Mouse (Mus musculus): ENCODE results near the gene Iqcf3.

Gene Iqcf3

DNA sequence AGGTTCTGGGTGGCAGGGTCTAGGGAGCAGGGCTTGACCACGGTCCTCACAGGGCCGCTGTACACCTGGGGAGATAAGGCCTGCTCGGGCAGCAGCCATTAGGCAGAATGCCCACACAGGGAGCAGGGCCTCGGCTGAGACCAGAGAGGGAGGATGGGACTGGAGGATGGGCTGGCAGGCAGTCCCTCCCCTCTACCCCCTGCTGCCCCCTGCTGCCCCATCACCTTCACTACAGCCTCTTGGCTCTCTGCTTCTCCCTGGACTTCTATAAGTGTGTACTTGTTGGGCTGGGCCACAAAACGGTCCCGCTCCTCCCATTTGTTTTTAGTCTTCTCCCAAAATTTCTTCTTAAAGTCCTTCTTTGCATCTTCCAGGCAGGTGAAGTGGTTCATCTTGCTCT, 87.0 kb downstream of the Iqcf3 start:
- in situ Hi-C loops (cut with MboI, MseI): loop anchor here in 1 of 2 experiments (5.0 to 10.0 kb wide), 2 partner anchors 37 to 1500 kb away; partner anchors contain the start of genes Acy1 and Uba7

GRCm38 (mm10) chr9:106473753-106474105, 87.7 kb downstream of the Iqcf3 start:
- in situ Hi-C loops (cut with MboI, MseI): loop anchor here in 1 of 2 experiments (5.0 to 10.0 kb wide), 2 partner anchors 36 to 1501 kb away; partner anchors contain the start of genes Acy1 and Uba7

DNA sequence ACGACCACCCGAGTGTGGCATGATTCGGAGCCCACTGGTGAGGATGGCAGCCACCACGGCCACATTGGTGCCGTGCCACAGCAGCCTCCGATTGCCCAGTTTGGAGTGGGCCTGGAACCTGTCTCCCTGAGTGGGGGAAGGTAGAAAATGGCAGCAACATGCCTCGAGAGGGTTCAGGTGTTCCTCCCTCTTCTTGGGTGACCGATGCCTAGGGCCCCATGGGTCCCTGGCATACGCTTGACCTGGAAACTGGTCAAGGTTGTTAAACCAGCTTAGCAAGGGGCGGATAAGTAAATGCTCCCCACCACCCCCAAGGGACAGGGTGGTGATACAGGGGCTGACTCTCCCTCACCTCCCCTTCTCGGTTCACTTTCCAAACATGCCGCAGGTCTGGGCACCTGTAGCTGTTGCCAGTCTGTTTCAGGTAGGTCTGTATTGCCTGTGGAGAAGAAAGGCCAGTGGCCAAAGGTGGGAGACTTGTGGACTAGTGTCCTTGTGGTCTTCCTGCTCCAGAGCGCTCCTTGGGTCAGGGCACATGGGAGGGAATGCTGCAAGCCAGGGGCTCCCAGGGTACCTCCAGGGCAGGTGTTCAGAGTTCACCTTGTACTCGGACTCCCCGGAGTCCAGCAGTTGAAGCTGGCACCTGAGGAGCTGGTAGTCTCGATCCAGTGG, 88.2 kb downstream of the Iqcf3 start:
- in situ Hi-C loops (cut with MboI, MseI): loop anchor here in 1 of 2 experiments (5.0 to 10.0 kb wide), 2 partner anchors 36 to 1502 kb away; partner anchors contain the start of genes Acy1 and Uba7

GRCm38 (mm10) chr9:106472321-106472720, 89.1 kb downstream of the Iqcf3 start:
- in situ Hi-C loops (cut with MboI, MseI): loop anchor here in 1 of 2 experiments (5.0 to 10.0 kb wide), 2 partner anchors 35 to 1502 kb away; partner anchors contain the start of genes Acy1 and Uba7

DNA sequence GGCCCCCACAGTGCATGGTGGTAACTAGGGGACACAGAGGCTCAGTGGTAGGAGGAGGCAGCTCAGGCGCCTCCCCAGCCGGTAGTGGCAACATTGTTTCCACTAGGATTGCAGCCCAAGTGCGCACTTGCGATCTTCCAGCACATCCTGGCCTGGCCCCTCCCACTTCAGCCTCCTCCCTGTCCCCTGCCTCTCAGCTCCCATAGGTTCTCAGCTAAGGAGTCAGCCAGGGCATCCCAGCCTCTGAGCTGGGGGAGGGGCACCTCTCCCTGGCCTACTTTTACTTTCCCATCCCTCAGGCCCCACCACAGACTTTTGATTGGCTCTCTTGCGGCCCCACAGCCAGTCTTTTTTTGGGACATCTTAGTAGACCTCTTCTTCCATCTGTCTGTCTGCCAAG, 89.5 kb downstream of the Iqcf3 start:
- in situ Hi-C loops (cut with MboI, MseI): loop anchor here in 1 of 2 experiments (5.0 to 10.0 kb wide), 2 partner anchors 35 to 1503 kb away; partner anchors contain the start of genes Acy1 and Uba7

DNA sequence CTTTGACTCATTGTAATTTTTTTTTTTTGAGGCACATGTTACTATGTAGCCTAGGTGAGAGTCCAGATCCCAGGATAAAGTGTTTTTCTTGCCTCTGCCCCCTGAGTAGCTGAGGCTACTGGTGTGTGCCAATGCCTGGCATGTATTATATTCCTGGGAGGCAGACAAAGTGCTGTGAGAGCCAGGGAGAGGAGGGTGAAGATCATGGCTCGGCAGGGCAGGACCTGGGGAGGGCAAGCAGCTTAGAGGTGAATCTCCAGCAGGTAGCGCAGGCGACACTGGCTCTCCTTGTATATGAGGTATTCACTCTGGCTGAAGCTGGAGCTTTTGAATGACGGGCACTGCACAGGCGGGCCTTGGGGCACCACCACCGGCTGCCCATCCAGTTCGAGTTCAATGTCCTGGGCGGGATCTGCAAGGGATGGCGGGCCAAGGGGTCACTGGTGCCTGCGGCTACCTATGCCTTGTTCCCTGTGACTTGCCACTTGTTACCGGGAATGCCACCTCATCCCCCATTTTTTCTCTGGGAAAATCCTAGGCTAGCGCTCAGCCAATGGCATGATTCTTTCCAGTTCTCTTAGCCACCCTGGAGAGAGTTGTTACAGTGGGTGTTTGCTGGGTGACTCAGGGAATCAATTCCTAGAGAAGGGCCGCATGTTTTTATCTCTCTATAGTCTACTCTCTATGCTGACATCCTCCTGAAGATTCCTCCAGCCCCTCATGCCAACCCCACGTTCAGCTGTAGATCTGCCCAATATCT, 90.3 kb downstream of the Iqcf3 start:
- in situ Hi-C loops (cut with MboI, MseI): loop anchor here in 1 of 2 experiments (5.0 to 10.0 kb wide), 2 partner anchors 34 to 1504 kb away; partner anchors contain the start of genes Acy1 and Uba7

DNA sequence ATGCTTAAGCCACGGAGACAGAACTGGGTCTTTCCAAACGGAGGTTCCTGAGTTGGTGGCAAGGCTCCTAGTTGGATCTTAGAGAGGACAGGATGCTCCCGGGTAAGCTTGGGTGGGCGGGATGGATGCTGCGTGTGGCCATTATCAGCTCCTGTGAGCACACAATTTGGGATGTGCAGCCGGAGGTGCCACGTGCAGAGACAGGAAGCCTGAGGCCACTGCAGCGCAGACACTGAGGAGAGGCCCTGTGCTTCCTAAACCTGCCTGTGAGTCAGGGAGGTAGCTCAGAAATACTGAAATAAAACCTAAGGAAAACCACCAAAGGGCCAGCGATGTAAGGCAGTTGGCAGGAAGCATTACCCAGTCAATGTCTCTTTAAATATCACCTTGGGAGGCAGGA, 91.7 kb downstream of the Iqcf3 start:
- in situ Hi-C loops (cut with MboI, MseI): loop anchor here in 1 of 2 experiments (5.0 to 10.0 kb wide), 2 partner anchors 32 to 1505 kb away; partner anchors contain the start of genes Acy1 and Uba7

DNA sequence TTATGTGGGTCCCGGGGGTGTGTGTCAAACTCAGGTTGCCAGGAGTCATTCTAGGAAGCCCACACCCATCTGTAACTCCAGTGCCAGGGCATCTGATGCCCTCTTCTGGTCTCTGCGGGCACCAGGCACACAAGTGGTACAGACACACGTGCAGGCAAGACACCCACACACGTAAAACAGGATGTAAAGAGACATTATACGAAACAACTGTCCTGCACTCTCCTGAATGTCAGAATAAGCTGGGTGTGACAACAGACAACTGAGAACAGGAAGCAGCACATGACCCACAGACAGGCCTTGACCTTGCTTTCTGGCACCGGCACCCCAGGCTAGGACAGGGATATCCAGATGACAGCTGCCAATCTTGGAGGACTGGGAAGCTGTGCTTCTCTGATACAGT, 92.1 kb downstream of the Iqcf3 start:
- in situ Hi-C loops (cut with MboI, MseI): no loop called here

DNA sequence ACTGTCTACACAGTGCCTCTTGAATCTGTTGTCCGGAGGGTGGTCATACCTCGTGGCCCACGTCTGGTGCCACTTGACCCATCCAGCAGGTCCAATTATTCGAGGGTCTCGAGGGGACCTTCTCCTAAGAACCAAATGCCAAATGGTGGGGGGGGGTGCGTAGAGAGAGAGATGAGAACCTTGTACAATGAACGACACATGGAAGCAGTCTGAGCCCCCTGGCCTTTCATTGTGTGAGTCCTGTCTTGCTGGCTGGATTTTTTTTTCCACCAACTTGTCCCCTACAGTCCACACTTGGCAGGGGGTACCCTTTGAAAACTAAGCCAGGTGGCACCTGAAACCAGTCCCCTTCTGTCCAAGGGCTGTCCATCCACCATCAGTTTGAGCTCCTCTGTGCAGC, 93.7 kb downstream of the Iqcf3 start:
- in situ Hi-C loops (cut with MboI, MseI): no loop called here

- in situ Hi-C loops (cut with MboI, MseI): no loop called here
Observed at GRCm38 (mm10) chr9:106466721-106467120, 94.7 kb downstream of the Iqcf3 start.

GRCm38 (mm10) chr9:106465571-106466200, 95.7 kb downstream of the Iqcf3 start, which contains the start of gene Gpr62:
Gpr62 (minus strand) TSS chr9:106465938.
- in situ Hi-C loops (cut with MboI, MseI): no loop called here

DNA sequence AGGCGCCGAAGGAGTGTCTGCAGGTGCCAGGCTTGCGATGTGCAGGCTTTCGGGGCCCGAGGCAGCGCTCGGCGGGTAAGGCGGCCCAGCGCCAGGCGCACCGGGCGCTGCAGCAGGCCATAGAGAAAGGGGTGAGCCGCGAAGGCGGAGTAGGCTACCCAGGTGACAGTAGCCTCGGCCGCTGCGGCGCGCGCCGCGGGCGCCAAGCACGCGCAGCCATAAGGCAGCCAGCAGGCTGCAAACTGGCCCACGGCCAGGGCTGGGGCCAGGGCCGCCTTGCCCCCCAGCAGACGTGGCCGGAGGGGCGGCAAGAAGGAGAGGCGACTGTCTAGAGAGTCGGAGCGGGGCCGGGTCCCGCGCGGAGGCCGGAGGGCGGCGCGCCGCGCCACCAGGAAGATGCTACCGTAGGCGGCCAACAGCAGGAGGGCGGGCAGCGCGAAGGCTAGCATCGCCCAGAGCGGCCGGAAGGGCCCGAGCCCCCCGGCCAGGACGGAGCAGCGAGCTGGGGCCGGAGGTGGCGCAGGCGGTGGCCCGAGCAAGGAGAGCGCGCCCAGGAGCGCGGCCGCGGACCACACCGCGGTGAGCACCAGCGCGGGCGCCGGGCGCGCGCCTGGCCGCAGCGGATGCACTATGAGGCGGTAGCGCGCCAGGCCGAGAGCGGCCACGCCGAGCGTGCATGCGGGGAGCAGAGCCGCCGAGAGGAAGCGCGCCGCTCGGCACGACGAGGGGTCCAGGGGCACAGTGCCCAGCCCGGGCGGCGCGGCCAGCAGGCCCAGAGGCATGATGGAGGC, 96.5 kb downstream of the Iqcf3 start:
- in situ Hi-C loops (cut with MboI, MseI): no loop called here

DNA sequence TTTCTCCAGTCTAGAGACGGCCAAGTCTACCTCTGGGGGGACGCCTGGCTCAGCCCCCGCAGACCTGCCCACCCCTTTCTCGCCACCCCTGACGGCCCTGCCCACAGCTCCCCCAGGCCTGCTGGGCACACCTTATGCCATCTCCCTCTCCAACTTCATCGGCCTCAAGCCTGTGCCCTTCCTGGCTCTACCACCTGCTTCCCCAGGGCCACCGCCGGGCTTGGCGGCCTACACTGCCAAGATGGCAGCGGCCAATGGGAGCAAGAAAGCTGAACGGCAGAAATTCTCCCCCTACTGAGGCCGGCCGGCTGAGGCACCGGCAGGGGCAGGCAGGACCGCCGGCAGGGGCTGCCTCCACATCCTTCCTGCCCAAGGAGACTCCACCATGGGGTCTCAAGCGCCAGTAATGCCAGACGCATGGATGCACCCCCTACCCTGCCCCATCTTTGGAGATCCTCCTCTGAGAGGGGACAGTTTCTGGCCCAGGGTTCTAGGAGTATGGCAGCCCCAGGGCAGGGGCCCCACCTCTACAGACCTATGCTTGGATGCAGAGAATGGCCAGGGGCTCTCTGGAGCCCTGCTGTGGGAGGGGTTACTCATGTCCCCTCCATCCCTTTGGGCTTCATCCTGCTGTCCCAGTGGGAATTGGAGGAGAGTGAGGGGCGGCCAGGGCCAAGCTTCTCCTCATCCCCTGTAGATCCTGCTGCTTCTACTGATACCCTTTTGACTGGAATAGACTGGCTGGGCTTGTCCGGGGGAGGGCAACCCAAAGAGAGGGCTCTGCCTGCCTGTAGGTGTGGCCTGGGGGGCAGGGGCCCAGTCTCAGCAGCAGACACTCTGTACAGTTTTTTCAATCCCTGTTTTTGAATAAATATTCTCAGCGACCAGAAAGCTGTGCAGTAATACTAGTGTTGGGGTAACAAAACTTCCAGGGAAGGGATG, 98.0 kb downstream of the Iqcf3 start:
- in situ Hi-C loops (cut with MboI, MseI): no loop called here

DNA sequence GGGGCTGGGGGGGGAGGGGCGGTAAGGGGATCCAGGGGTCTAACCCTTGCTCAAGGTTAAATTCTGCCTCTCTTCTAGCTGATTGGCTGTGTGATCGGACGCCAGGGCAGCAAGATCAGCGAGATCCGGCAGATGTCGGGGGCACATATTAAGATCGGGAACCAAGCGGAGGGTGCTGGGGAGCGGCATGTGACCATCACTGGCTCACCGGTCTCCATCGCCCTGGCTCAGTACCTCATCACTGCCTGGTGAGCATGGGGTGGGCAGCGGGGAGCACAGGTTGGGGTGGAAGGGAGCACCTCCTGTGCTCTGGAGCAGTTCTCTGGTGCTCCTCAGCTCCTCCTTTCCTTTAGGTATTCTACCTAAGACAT, 99.0 kb downstream of the Iqcf3 start:
- in situ Hi-C loops (cut with MboI, MseI): no loop called here

DNA sequence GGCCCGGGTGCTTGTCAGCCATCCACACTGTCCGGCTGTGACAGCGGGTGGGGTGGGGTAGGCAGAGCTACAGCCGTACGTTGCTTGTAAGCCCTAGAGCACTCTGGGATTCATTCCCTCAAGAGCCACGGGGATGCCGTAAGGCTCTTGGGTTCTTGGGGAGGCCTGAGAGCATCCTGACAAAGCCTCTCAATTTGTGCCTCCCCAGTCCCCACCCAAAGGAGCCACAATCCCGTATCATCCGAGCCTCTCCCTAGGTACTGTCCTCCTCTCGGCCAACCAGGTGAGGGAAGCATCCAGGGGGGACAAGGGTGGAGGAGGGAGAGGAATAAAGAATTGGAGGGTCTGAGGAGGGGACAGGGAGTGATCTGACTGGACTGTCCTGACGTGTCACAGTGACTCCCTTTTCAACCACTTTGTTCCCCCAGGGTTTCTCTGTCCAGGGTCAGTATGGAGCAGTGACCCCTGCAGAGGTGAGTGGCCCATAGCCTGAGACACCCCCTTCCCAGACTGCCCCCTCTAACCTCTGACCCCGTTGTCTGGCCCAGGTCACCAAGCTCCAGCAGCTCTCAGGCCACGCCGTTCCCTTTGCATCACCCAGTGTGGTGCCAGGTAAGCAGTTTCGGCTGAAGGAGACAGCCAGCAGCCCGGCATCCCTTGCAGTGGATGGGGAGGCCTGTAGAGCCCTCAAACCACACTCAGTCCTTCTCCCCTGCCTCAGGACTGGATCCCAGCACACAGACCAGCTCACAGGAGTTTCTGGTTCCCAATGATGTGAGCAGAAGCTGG, 99.6 kb downstream of the Iqcf3 start:
- in situ Hi-C loops (cut with MboI, MseI): no loop called here

DNA sequence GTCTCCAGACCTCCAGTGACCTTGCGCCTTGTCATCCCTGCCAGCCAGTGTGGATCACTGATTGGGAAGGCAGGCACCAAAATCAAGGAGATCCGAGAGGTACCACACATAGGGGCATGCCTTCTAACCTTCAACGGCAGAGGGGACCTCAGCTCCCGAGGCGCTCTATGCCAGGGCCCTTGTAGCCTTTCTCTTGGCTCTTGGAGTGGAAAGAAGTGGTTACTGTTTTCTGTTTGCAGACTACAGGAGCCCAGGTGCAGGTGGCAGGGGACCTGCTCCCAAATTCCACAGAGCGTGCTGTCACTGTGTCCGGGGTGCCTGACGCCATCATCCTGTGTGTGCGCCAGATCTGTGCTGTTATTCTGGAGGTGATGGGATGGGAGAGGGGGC, 100.4 kb downstream of the Iqcf3 start:
- in situ Hi-C loops (cut with MboI, MseI): no loop called here

- in situ Hi-C loops (cut with MboI, MseI): no loop called here
Observed at GRCm38 (mm10) chr9:106460401-106461025, 100.9 kb downstream of the Iqcf3 start.

DNA sequence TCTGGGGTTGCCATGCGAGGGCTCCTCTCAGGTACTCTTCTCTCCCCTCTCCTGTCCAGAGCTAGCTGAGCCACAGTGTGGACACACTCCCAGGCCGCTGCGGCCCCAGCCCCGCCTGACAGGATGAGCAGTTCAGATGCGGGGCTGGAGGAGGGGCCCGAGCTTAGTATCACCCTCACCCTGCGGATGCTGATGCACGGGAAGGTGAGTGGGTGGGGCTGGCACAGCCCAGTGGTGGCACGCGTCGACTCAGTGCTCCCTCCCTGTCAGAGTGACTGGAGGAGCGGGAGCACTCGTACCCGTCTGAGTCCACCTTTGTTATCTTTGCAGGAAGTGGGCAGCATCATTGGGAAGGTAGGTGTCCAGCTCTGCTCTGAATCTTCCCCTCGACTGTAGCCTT, 101.5 kb downstream of the Iqcf3 start:
- in situ Hi-C loops (cut with MboI, MseI): loop anchor here in 1 of 2 experiments (10.0 kb wide), 1 partner anchor 1095 kb away; the partner anchor contains the start of gene Rassf1
